Mouse (Mus musculus) kidney, adult 2 months (tissue): ENCODE results near the gene Tgoln1.

Experiments used
- CTCF ChIP-seq: fragments of 200-500 bp; conservative IDR thresholded peaks from 2 replicates; pipeline ENCODE4 v1.5.1; 2011; ENCODE audit warnings: low read depth, mild to moderate bottlenecking, control low read depth, low read length, moderate library complexity, mixed read lengths; ENCODE audit not compliant: insufficient read depth, insufficient read length
- POLR2A ChIP-seq: fragments of 200-500 bp; IDR thresholded peaks from one replicate; pipeline ENCODE4 v1.6.1; 2011; ENCODE audit warnings: low read depth, low read length, control low read depth

DNA sequence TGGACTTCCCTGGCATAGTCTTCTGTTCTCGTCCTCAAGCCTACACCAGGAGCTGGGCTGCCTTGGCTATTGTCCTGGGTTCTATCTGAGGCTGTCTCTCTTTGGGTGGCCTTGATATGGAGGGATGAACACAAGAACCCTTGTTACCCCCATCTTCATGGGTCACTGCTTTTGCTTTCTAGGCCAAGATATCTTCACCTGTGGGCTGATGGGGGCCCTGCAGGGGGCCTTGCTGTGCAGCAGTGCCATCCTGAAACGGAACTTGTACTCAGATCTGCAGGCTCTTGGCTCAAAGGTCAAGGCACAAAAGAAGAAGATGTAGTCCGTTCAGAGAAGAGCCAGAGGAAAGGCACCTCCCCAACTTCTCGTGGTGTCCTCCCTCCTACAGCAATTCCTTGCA lies 9.7 kb downstream of the Tgoln1 start:
- TF ChIP-seq CTCF (no peak), POLR2A (no peak)
